Mouse (Mus musculus) brain, embryonic 18.5 days (tissue): ENCODE data around the gene Ice2.

Source experiments
- DNase-seq: peaks from one replicate; pipeline ENCODE4 v3.0.0-alpha.2; 2012; ENCODE audit warnings: low read depth, low spot score

Ice2 gene

DNA sequence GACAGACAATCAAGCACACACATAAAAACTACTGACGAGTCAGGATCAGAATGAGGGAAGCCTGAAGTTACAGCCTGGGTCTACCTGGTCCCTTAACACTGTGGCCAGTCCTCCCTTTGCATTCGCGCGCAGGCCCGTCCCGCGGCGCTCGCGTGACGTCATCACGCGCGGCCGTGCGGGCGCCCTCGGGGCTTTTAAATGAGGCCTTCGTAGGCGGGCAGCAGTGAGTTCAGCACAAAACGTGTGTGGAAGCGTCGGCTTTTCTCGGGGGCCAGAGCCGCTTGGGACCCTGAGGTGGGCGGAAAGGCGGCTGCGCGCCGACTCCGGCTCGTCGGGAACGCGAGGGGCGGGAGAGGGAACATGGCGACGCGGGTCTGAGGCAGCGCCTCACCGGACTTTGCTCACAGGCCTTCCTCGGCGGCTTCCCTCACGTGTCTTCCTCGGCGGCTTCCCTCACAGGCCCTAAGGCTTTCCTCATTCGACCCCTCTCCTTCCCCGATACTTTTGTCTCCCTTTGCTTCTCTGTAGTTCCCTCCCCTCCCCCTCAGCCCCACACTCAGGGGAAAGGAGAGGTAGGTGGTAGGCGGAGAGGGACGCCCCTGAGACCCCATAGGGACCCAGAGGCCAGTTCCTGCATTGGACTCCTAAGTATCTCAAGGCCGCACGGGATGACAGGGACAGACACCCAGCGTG lies at the start of gene Ice2:
Ice2 (plus strand) TSS at position 147 of the 693 bp plus-strand sequence.
- peak; percentile 72 for DNase-seq

DNA sequence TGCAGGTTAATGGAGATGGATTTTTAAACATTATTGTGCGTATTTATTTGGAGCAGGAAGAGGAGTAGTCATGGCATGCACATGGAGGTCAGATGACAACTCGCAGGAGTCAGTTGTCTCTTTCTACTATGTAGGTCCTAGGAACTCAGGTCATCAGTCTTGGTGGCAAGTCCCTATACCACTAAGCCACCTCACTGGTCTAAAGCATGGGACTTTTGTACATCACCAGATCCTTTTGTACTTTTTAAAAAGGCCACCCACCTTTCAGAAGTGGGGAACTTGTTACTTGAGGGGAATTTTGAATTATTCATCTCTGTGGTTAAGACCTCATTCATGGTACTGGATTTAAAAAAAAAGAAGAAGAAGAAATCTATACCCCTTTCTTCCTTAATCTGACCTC lies 48.2 kb upstream of the Ice2 start:
- no peak for DNase-seq

DNA sequence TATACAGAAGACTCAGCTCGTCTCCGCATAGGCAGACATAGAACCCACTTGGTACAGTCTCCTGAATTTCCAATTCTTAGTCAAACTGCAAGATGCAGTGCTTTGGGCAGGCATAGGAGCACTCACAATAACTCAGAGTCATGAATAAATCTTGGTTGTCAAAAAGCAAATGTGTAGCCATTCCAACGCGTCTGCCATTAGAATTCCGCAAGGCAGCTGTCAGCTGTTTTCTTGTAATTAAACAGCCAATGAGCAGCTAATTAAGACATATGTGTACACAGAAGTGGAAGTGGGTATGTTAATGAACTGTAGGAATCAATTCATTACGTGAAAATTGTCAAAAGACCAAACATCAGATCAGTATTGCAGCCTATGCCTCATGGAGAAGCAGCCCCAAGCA lies 43.5 kb upstream of the Ice2 start:
- DNase-seq, result peak; percentile 30

DNA sequence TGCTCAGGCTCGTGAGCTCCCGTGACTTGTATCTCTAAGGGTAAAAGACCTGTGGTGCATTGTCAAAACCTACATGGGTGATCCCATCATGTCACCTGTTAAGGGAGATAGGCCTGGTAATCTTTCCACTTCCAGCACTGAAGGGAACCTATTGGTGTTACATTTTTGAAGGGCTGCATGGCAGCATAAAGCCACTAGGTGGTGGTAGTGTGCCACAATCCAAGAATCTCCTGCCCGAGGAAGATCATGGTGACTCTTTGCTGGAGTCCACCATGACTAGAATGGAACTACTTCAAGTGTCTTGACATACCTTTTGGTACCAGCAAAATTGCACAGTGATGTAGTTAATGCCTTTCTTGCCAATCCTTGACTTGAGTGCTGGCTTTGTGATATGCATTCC lies 39.9 kb upstream of the Ice2 start:
- no peak for DNase-seq

DNA sequence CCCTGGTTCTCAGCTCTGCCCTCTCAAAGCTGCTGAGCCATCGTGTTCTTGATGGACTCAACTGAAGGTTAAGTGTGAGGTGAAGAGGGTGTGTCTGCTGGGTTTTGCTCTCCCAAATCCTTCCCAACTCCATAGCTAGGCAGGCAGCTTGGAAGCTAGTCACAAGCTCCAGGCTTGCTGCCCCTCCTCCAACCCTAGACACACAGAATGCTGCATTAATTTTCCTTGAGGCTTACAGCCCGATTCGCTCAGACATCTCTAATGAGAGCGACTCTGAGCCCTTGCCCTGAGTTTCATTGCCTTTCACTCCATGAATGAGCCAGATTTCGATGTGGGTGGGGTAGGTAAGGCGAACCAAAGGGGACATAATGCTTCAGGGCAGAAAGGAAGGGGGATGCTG lies 38.9 kb upstream of the Ice2 start:
- no peak for DNase-seq

DNA sequence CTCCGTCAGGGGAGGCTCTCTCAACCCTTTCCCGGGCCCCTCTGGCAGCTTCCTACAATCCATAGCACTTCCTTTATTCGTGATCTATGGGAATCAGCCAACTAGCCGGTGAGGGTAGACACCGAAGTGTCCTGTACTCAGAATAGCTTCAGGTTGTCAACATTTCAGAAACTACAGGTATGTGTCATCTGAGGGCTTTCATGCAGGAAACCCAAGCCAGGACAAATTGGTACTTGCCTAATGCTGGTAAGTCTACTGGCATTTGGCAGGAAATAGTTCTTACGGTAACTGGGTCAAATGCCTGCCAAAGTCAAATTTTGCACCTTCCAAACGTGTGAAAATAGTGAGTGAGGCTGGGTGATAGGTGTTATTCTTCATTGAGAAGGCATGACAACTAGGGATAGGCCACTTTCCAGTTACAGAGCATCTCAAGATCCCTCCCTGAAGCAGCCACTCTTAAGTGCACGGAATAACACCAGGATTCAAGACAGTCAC lies 35.7 kb upstream of the Ice2 start:
- DNase-seq, result no peak

DNA sequence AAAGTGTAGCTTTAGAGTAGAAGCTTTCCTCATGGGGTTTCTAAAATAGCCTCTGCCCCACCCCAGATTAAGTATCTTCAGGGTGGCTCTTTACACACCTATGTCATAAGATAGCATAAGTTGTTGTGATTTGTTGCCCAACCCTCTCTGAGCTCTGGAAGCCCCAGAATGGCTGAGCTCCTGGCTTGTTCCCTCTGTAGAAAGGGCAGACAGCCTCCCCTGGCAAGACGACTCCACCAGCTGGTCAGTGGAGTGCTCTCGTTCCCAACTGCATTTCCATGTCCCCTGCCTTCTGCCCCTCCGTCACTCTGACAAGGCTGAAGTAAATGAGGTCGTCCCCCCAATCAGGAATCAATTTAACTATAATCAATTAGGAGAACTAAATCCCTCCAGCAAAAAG lies 34.9 kb upstream of the Ice2 start:
- no peak for DNase-seq

DNA sequence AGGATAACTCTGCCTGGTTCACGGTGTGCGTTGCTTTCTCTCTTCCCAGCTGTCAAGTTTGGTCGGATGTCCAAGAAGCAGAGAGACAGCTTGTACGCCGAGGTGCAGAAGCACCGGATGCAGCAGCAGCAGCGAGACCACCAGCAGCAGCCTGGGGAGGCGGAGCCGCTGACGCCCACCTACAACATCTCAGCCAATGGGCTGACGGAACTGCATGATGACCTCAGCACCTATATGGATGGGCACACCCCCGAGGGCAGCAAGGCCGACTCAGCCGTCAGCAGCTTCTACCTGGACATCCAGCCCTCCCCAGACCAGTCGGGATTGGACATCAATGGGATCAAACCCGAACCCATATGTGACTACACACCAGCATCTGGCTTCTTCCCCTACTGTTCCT lies 33.6 kb upstream of the Ice2 start:
- DNase-seq, result no peak

DNA sequence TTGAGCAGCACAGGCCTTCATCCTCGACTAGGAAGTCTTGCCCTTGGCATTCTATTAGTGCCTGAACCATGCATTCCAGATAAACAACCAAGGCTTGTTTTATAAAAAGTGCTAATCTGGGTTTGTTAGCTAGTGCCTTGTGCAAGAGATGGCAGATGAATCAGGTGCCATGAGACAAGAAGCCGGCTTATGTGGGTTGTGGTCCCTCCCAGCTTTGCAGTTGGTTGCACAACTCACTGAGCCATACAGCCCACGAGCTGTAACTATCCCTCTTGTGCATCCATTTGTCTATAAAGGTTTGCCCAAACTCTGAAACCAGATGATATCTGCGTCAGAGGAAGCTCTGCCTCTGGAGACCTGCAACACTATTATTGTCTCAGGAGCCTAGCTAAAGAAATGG lies 30.7 kb upstream of the Ice2 start:
- DNase-seq, result no peak

DNA sequence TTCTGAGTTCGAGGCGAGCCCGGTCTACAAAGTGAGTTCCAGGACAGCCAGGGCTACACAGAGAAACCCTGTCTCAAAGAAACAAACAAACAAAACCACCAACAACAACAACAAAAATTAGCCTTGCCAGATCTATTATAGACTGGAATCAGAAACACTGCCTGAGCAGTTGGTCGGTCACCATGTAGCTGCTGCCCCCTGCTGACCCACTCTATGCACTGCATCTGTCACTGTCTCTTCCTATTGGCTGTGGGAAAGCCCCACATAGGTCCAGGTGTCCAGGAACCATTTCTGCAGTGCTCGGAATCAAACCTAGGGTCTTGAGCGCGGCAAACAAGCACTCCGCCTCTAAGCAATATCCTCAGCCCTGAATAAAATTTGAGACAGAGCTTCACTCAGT lies 29.6 kb upstream of the Ice2 start:
- no peak for DNase-seq

DNA sequence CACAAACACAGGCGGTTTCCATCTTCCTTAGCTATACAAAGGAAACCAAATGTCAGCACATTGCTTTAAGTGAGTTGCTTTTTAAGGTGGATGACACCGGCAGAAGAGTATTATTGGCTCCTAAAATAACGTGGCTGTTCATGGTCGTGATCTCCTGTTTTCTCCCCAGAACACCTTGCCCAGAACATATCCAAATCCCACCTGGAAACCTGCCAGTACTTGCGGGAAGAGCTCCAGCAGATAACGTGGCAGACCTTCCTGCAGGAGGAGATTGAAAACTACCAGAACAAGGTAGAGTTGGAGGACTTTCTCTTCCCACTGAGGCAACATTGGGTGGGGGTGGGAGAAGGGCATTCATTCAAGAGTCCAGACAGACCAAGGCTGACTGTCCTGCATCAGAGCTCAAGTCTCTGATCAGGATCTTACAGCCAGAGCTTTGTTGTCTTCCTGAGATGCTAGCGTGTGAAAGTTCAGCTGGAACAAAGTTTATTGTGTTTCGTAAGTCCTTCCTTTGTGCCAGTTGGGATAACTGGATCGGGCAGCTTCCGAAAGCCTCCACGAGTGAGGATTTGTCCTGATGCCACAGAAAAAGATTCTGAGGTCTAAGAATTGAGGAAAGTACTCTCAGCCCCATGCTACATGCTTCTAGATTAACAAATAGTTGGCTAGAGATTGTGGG lies 26.5 kb upstream of the Ice2 start:
- DNase-seq, result no peak

DNA sequence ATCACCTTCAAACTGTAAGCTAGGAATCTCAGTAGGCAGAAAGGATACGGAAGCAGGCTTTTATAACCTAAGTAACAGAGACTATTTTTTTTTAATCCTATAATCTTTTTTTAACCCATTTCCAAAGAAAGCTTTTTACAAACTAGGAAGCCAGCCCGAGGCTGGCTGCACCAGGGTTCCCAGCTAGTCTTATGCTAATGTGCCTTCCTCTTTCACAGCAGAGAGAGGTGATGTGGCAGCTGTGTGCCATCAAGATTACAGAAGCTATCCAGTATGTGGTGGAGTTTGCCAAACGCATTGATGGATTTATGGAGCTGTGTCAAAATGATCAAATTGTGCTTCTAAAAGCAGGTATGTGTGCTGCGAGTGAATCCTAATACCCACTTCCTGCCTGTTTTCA lies 24.8 kb upstream of the Ice2 start:
- DNase-seq, result no peak

DNA sequence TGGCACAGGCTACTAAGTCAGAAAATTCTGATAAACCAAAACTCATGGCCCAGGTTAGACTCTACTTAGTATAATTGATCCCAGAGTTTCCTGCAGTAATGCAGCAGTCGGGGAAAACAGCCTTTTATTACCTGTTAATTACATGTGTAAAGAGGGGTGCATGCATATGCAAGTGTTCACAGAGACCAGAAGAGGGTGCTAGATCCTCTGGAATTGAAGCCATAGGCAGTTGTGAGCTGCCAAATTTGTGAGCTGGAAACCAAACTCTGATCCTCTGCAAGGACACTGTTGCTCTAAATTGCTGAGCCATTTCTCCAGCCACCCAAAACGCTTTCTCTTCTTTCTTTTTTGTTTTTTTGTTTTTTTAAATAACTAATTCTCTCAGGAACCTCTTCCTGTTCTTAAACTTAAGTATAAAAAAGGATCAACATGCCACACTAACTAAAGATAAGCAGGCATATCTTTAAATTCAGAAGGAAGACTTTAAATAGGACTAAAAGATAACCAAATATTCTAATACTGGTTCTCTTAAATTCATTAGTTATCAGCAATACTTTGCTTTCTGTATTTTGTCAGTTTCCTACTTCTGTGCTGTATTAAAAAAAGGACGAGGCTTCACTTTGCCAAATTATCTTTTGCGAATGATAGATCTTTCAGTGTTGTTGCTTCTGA lies 20.6 kb upstream of the Ice2 start:
- DNase-seq, result no peak

DNA sequence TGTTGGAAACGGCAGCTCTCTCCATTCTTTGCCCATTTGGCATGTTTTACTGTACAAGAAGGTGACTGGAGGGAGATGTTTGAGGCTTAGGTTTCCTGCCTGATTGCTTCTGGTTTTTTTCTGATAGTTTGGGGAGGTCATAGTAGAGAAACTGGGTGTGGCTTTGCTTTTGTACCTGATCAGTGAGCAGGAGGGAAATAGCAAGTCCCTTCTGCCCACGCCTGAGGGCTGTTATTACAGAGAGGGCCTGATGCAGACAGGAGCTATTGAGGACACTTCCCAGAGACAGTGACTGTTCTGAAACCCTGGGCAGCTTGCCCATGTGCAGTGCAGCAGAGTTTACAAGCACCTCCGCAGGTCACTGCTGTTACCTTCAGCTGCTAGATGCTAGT lies 20.1 kb upstream of the Ice2 start:
- no peak for DNase-seq

DNA sequence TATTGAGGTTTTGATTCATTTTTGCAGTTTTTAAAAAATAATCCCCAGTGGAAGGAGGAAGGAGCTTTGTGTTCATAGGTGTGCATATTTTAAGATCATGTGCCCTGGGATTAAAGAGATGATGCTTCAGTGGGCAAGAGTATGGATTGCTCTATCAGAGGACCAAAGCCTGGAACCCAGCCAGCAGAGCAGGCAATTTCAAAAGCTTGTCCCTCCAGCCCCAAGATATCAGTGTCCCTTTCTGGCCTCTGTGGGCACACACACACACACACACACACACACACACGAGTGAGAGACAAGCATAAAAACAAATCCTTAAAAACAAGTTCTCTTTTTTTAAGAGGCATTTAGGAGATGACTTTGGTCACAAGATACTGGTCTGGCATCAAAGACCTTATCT lies 17.2 kb upstream of the Ice2 start:
- DNase-seq, result no peak

DNA sequence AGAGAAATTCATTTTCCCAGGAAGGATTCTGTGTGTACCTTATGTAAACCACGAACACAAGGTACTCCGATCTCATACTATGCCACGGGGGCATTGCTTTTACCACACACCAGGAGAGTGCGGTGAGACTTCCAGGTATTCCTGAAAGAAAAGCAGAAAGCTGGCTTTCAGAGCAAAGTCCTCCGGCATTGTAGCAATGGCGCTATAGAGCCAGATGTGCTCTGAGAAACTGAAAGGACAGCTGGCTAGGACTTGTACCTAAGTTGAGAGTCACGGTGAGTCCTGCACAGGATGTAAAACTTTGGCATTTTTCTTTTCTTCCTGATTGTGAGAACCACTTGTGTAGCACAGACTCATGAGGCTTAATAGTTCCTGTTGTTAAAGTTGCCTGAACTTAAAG lies 16.0 kb upstream of the Ice2 start:
- no peak for DNase-seq

DNA sequence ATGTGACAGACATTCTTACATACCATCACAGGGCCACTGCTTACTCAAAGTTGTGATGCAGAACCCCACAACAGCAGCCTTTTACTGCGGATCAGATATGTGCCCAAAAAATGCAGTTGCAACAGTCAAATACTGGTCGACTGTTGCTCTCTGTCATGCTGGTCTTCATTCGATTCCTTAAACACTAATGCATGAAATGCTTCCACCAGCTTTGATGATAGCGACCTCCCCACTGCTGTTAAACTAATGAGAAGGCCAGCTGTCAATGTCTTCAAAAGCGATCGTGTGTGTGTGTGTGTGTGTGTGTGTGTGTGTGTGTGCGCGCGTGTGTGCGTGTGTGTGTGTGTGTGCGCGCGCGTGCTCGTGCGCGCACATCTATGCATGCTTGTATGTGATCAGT lies 13.2 kb upstream of the Ice2 start:
- DNase-seq, result no peak

DNA sequence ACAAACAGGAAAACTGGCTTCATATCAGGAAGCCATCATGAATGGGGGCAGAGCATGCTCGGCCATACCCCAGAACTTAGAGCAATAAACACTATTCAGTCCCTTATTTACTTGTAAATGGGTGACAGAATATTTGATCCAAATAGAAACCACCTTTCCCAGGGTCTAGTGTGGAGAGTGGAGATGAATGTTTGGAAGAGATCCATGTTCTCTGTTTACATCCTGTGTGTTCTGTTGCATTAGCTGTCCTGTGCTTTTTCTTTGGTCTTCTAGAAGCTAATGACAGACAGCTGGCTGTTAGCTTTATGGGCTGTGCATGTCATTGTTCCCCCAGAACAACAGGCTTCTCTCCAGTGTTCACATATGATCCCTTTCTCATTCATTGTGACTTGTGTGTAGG lies 12.8 kb upstream of the Ice2 start:
- DNase-seq, result no peak

DNA sequence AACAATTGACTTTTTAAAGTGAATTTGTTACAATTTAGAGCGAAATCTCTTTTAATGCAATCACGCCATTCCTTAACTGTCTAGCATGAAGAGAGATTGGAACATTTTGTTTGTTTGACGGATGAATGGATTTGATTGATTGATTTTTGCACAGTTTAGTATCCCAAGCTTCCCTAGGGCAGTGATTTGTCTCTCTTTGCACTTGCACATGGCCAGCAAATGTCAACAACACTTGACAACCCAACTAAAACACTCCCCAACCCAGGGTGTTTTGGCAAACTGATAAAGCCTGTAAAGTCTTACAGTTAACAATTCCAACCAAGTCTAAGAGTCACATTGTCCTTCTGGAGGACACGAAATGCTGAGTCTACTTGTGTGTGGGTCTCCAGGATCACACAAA lies 10.4 kb upstream of the Ice2 start:
- no peak for DNase-seq

DNA sequence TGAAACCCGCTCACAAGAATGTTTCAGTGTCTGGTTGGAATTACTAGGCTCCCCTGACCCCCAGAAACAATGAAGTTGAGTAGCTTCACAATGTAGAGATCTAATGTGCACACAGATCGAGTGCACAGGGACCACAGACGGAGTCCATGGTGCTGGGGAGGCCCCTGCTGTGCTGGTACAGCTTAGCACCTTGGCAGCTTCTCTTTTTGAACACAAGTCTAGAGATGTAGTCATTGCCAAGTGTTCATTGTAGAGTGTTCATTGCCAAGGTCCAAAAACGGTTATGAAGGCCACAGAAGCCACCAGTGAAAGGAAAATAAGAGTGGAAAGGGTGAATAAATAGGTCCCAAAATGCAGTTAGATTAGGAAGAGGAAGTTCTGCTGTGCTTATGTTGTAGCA lies 7.1 kb upstream of the Ice2 start:
- DNase-seq, result no peak

DNA sequence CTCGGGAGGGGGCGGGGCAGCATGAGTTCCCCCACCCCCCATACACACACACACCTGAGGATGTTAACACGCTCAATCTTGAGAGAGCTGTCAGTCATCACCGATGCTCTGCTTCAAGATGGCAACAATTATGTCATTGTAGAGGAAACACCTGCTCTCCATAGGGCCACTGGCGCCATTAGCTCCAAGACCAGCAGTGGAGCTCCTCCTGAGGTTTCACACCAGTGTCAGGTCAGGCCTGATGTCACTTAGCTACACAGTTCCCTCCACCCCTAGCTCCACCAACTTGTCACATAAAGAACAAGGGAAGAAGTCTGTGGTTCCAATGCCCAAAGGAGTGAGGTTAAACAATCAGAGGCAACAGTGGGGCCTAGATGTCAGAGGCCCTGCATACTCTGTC lies 3.5 kb upstream of the Ice2 start:
- no peak for DNase-seq

DNA sequence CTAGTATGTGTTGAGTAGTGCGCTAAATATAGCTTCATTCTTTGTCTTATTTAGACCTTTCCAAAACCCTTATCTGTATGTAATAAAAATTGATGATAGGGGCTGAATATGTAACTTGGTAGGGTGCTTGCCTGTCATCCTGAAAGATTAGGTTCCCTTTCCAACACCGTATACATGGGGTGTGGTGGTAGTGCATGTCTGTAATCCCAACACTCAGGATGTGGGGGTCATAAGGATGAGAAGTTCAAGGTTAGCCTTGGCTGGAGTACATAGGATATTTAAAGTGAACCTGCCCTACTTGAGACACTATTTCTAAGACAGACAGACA lies 310 bp upstream of the Ice2 start:
- no peak for DNase-seq

DNA sequence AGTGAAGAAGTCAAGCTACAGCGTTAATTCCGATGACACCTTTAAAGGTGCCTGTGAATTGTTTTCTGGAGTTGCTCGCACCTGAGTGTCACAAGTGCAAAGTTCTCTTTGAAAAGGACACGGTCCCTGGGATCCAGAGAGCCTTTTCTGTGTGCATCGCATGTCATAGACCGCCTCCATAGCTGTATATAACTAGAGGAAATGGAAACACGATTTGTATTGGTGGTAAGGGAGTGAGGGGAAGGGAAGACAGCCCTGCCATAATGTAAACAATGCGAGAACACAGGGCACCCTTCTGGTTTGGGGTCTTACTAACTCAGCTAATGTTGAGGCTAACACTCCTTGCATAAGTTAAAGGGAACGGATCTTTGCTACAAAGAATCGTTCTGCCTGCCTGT lies 746 bp downstream of the Ice2 start:
- no peak for DNase-seq
